Mouse (Mus musculus) stomach, embryonic 14.5 days (tissue): ENCODE data around the gene Iqcg. TPM values are rescaled to one million over a fixed set of nuclear protein-coding genes. Genes with fewer than 3 reads are reported as not detected.

Source experiments
- ATAC-seq: fragments of 200-750 bp; cut with Nextera tagmentation; 2 replicates; pipeline ENCODE4 v1.8.0; 2017; ENCODE audit warnings: low read depth, moderate TSS enrichment; ENCODE audit not compliant: insufficient number of reproducible peaks, insufficient read depth, low FRiP score
- H3K27ac ChIP-seq: fragments of 300-500 bp; sonication (generic); 2 replicates; pipeline ENCODE4 v1.5.1; 2014; ENCODE audit warnings: mild to moderate bottlenecking, low read length, moderate library complexity, mixed read lengths
- H3K27me3 ChIP-seq: fragments of 300-500 bp; sonication (generic); 2 replicates; pipeline ENCODE4 v1.6.1; 2014; ENCODE audit warnings: low read length, control low read depth, mixed read lengths; ENCODE audit not compliant: control insufficient read depth, insufficient read depth
- H3K36me3 ChIP-seq: fragments of 300-500 bp; sonication (generic); 2 replicates; pipeline ENCODE4 v1.6.1; 2014; ENCODE audit warnings: mild to moderate bottlenecking, control low read depth, low read length, moderate library complexity, mixed read lengths; ENCODE audit not compliant: control insufficient read depth, insufficient read depth
- H3K4me1 ChIP-seq: fragments of 300-500 bp; sonication (generic); 2 replicates; pipeline ENCODE4 v1.6.1; 2014; ENCODE audit warnings: low read length, control low read depth, mixed read lengths; ENCODE audit not compliant: control insufficient read depth, insufficient read depth
- H3K4me2 ChIP-seq: fragments of 300-500 bp; sonication (generic); replicated peaks from 2 replicates; pipeline ENCODE4 v1.6.1; 2014; ENCODE audit warnings: low read depth, low read length, control low read depth
- H3K4me3 ChIP-seq: fragments of 300-500 bp; sonication (generic); 2 replicates; pipeline ENCODE4 v1.5.1; 2014; ENCODE audit warnings: low read depth, low read length, control low read depth
- H3K9ac ChIP-seq: fragments of 300-500 bp; sonication (generic); replicated peaks from 2 replicates; pipeline ENCODE4 v1.6.1; 2014; ENCODE audit warnings: low read depth, mild to moderate bottlenecking, control low read depth, low read length, moderate library complexity, mixed read lengths
- H3K9me3 ChIP-seq: fragments of 300-500 bp; sonication (generic); 2 replicates; pipeline ENCODE4 v1.6.1; 2016; ENCODE audit warnings: low read depth, low read length, control low read depth; ENCODE audit not compliant: control insufficient read depth
- WGBS: fragments of 180-500 bp; shearing (Covaris S2); extraction: QIAGEN DNeasy Blood & Tissue Kit; methylation state at CpG from one replicate; pipeline ENCODE4 v1.1.7; 2014; 5-methylcytosine and 5-hydroxymethylcytosine counted together
- polyA plus RNA-seq: library from polyadenylated mRNA; unstranded; fragments of >200 nt; fragmentation: Nextera tagmentation; extraction: Ambion mirVana; gene quantifications from 2 replicates; pipeline ENCODE4 v1.2.1, GENCODE M21; 2014

Gene Iqcg
- polyA plus RNA-seq = 2.6 and 2.7 TPM in 2 replicates

- Histone ChIP-seq H3K9ac (peak within 1 kb of the TSS; percentile 97), H3K27ac (peak within 1 kb of the TSS; percentile 86), H3K9me3 (no peaks in the 10 kb centered on the region), H3K36me3 (peaks cover 33% of the 10 kb centered on the region), H3K4me2 (peak within 1 kb of the TSS; percentile 51), H3K4me1 (0 out of 2 replicates have a peak, but pooled peaks cover 10% of the 10 kb centered on the region), H3K4me3 (peak within 1 kb of the TSS; percentile 99), H3K27me3 (no peaks in the 10 kb centered on the region)
- WGBS = under 1% methylated on average over 44 of the region's 47 CpGs
- ATAC-seq = peak; percentile 91
Observed at GRCm38 (mm10) chr16:33056095-33056785, at the start of gene Iqcg, which contains the start of gene Rpl35a. TSS of gene Iqcg (minus strand) at chr16:33056218. TSS of gene Rpl35a (plus strand) at chr16:33056453.

GRCm38 (mm10) chr16:33085666-33086065 lies 29.6 kb upstream of the Iqcg start:
- no peak overlapping the region for H3K4me2 ChIP-seq
- H3K36me3 ChIP-seq = peaks cover 9% of the 10 kb centered on the region
- no peak for ATAC-seq
- H3K4me3 ChIP-seq = no peak overlapping the region
- 66% methylated on average over 8 of the region's 8 CpGs for WGBS
- no peaks in the 10 kb centered on the region for H3K4me1 ChIP-seq
- H3K9ac ChIP-seq = no peak overlapping the region
- no peaks in the 10 kb centered on the region for H3K9me3 ChIP-seq
- no peaks in the 10 kb centered on the region for H3K27me3 ChIP-seq
- H3K27ac ChIP-seq = no peak overlapping the region

- Histone ChIP-seq H3K36me3 (peaks cover 9% of the 10 kb centered on the region), H3K27ac (no peak overlapping the region), H3K9me3 (no peaks in the 10 kb centered on the region), H3K4me3 (no peak overlapping the region), H3K9ac (no peak overlapping the region), H3K27me3 (no peaks in the 10 kb centered on the region), H3K4me1 (no peaks in the 10 kb centered on the region), H3K4me2 (no peak overlapping the region)
- ATAC-seq = no peak
- 84% methylated on average over 2 of the region's 2 CpGs for WGBS
Observed at GRCm38 (mm10) chr16:33083996-33084395, 28.0 kb upstream of the Iqcg start.

GRCm38 (mm10) chr16:33082951-33083350 lies 26.9 kb upstream of the Iqcg start:
- WGBS = 89% methylated on average over 6 of the region's 6 CpGs
- Histone ChIP-seq H3K9ac (no peak overlapping the region), H3K4me2 (no peak overlapping the region), H3K27ac (no peak overlapping the region), H3K4me3 (no peak overlapping the region), H3K4me1 (no peaks in the 10 kb centered on the region), H3K36me3 (peaks cover 9% of the 10 kb centered on the region), H3K27me3 (no peaks in the 10 kb centered on the region), H3K9me3 (no peaks in the 10 kb centered on the region)
- no peak for ATAC-seq

GRCm38 (mm10) chr16:33080063-33080462 lies 24.0 kb upstream of the Iqcg start:
- ATAC-seq = no peak
- WGBS = 94% methylated on average over 7 of the region's 7 CpGs

GRCm38 (mm10) chr16:33077069-33077627 lies 21.1 kb upstream of the Iqcg start:
- H3K4me3 ChIP-seq = no peak overlapping the region
- ATAC-seq = no peak
- H3K9ac ChIP-seq = no peak overlapping the region
- H3K27ac ChIP-seq = no peak overlapping the region
- no peaks in the 10 kb centered on the region for H3K27me3 ChIP-seq
- H3K36me3 ChIP-seq = peaks cover 4% of the 10 kb centered on the region; the same call in 1 of the 2 replicates
- H3K9me3 ChIP-seq = no peaks in the 10 kb centered on the region
- H3K4me1 ChIP-seq = no peaks in the 10 kb centered on the region
- H3K4me2 ChIP-seq = no peak overlapping the region
- WGBS = 89% methylated on average over 5 of the region's 5 CpGs

More at GRCm38 (mm10) chr16:33080063-33080462, 24.0 kb upstream of the Iqcg start:
- Histone ChIP-seq H3K4me2 (no peak overlapping the region), H3K4me3 (no peak overlapping the region), H3K9me3 (no peaks in the 10 kb centered on the region), H3K27ac (no peak overlapping the region), H3K9ac (no peak overlapping the region), H3K4me1 (no peaks in the 10 kb centered on the region), H3K27me3 (no peaks in the 10 kb centered on the region), H3K36me3 (peaks cover 9% of the 10 kb centered on the region)

- H3K27me3 ChIP-seq = no peaks in the 10 kb centered on the region
- no peaks in the 10 kb centered on the region for H3K4me1 ChIP-seq
- H3K4me2 ChIP-seq = no peak overlapping the region
- 52% methylated on average over 6 of the region's 6 CpGs for WGBS
- H3K9ac ChIP-seq = no peak overlapping the region
- no peaks in the 10 kb centered on the region for H3K9me3 ChIP-seq
- H3K4me3 ChIP-seq = no peak overlapping the region
- no peak for ATAC-seq
- no peaks in the 10 kb centered on the region for H3K36me3 ChIP-seq
- H3K27ac ChIP-seq = no peak overlapping the region
Observed at GRCm38 (mm10) chr16:33076078-33076477, 20.1 kb upstream of the Iqcg start.

- H3K4me3 ChIP-seq = no peak overlapping the region
- H3K27ac ChIP-seq = no peak overlapping the region
- H3K36me3 ChIP-seq = no peaks in the 10 kb centered on the region
- 69% methylated on average over 5 of the region's 5 CpGs for WGBS
- no peaks in the 10 kb centered on the region for H3K27me3 ChIP-seq
- no peak for ATAC-seq
- no peak overlapping the region for H3K4me2 ChIP-seq
- H3K4me1 ChIP-seq = no peaks in the 10 kb centered on the region
- H3K9ac ChIP-seq = no peak overlapping the region
- H3K9me3 ChIP-seq = no peaks in the 10 kb centered on the region
Observed at GRCm38 (mm10) chr16:33074967-33075366, 18.9 kb upstream of the Iqcg start.
